Mouse (Mus musculus) small intestine, adult 2 months (tissue): ENCODE data around the gene Slc2a8. TPM values are rescaled to one million over a fixed set of nuclear protein-coding genes. Genes with fewer than 3 reads are reported as not detected.

Experiments used
- H3K27ac ChIP-seq: fragments of 200-500 bp; 2 replicates; pipeline ENCODE4 v1.5.1; 2012; ENCODE audit warnings: low read depth, low read length, control low read depth, inconsistent platforms; ENCODE audit not compliant: insufficient read depth
- H3K27me3 ChIP-seq: fragments of 200-500 bp; 2 replicates; pipeline ENCODE4 v1.6.1; 2012; ENCODE audit warnings: mild to moderate bottlenecking, moderate library complexity, low read length, inconsistent platforms; ENCODE audit not compliant: control insufficient read depth, insufficient read depth
- H3K36me3 ChIP-seq: fragments of 200-500 bp; 2 replicates; pipeline ENCODE4 v1.6.1; 2012; ENCODE audit warnings: mild to moderate bottlenecking, low read length, control low read depth, inconsistent platforms; ENCODE audit not compliant: control insufficient read depth, insufficient read depth
- H3K4me1 ChIP-seq: fragments of 200-500 bp; 2 replicates; pipeline ENCODE4 v1.6.1; 2012; ENCODE audit warnings: low read length, inconsistent platforms, mixed read lengths; ENCODE audit not compliant: control insufficient read depth, insufficient read depth, insufficient read length
- H3K4me3 ChIP-seq: fragments of 200-500 bp; 2 replicates; pipeline ENCODE4 v1.5.1; 2012; ENCODE audit warnings: low read depth, mild to moderate bottlenecking, control low read depth, inconsistent platforms, low read length, moderate library complexity
- CTCF ChIP-seq: fragments of 200-500 bp; IDR thresholded peaks from 2 replicates; pipeline ENCODE4 v1.5.1; 2012; ENCODE audit warnings: low read depth, mild to moderate bottlenecking, control low read depth, inconsistent platforms, low read length, moderate library complexity, mixed read lengths; ENCODE audit not compliant: insufficient replicate concordance, insufficient read length; ENCODE audit errors: extremely low read depth
- POLR2A ChIP-seq: fragments of 200-500 bp; IDR thresholded peaks from 2 replicates; pipeline ENCODE4 v1.6.1; 2012; ENCODE audit warnings: low read depth, mild to moderate bottlenecking, control low read depth, inconsistent platforms, low read length, moderate library complexity
- WGBS: fragments of 180-500 bp; shearing (Covaris S2); methylation state at CpG from one replicate; pipeline ENCODE4 v1.1.7; 2018; 5-methylcytosine and 5-hydroxymethylcytosine counted together
- polyA plus RNA-seq: library from polyadenylated mRNA; depleted of rRNA; stranded (reverse); fragments of >200 nt; gene quantifications from 2 replicates; pipeline ENCODE4 v1.2.3, GENCODE M21; 2012

The Slc2a8 gene
- polyA plus RNA-seq, 1 experiment = 46.7 TPM

- Histone ChIP-seq H3K4me3 (no peak overlapping the region), H3K27me3 (no peaks in the 10 kb centered on the region), H3K4me1 (no peaks in the 10 kb centered on the region), H3K36me3 (peaks cover 24% of the 10 kb centered on the region), H3K27ac (no peak overlapping the region)
- TF ChIP-seq CTCF (no peak), POLR2A (no peak)
- WGBS = 93% methylated on average over 5 of the region's 5 CpGs
Measured at GRCm38 (mm10) chr2:32938741-32939140, 43.1 kb downstream of the Slc2a8 start.

- TF ChIP-seq CTCF (no peak), POLR2A (no peak)
- peaks cover 8% of the 10 kb centered on the region for H3K36me3 ChIP-seq
- no peak overlapping the region for H3K4me3 ChIP-seq
- no peaks in the 10 kb centered on the region for H3K4me1 ChIP-seq
- WGBS = 47% methylated on average over 7 of the region's 7 CpGs
- no peaks in the 10 kb centered on the region for H3K27me3 ChIP-seq
- no peak overlapping the region for H3K27ac ChIP-seq
Measured at GRCm38 (mm10) chr2:32931730-32932129, 50.2 kb downstream of the Slc2a8 start.

- Histone ChIP-seq H3K36me3 (peaks cover 2% of the 10 kb centered on the region; the same call in 1 of the 2 replicates), H3K27ac (no peak overlapping the region), H3K4me3 (no peak overlapping the region), H3K4me1 (no peaks in the 10 kb centered on the region), H3K27me3 (no peaks in the 10 kb centered on the region)
- WGBS = 89% methylated on average over 19 of the region's 19 CpGs
- no peak for TF ChIP-seq POLR2A
- TF ChIP-seq CTCF = no peak
Measured at GRCm38 (mm10) chr2:32928947-32929829, 52.7 kb downstream of the Slc2a8 start.

GRCm38 (mm10) chr2:32928235-32928946, 53.5 kb downstream of the Slc2a8 start:
- peak; percentile 70; the same call in 1 of the 2 replicates for TF ChIP-seq CTCF
- no peak for TF ChIP-seq POLR2A
- no peak overlapping the region for H3K4me3 ChIP-seq
- no peak overlapping the region for H3K27ac ChIP-seq
- H3K36me3 ChIP-seq = peaks cover 5% of the 10 kb centered on the region; the same call in 1 of the 2 replicates
- WGBS = 55% methylated on average over 10 of the region's 10 CpGs
- H3K4me1 ChIP-seq = no peaks in the 10 kb centered on the region
- H3K27me3 ChIP-seq = no peaks in the 10 kb centered on the region

- no peak overlapping the region for H3K4me3 ChIP-seq
- peaks cover 10% of the 10 kb centered on the region for H3K36me3 ChIP-seq
- no peak overlapping the region for H3K27ac ChIP-seq
- WGBS = 72% methylated on average over 15 of the region's 15 CpGs
- H3K4me1 ChIP-seq = no peaks in the 10 kb centered on the region
- no peak for TF ChIP-seq POLR2A
- TF ChIP-seq CTCF = no peak
- no peaks in the 10 kb centered on the region for H3K27me3 ChIP-seq
Measured at GRCm38 (mm10) chr2:32927624-32928234, 54.2 kb downstream of the Slc2a8 start.

GRCm38 (mm10) chr2:32926330-32927075, 55.4 kb downstream of the Slc2a8 start:
- no peak overlapping the region for H3K4me3 ChIP-seq
- H3K27ac ChIP-seq = no peak overlapping the region
- H3K4me1 ChIP-seq = no peaks in the 10 kb centered on the region
- WGBS = 89% methylated on average over 12 of the region's 12 CpGs
- H3K27me3 ChIP-seq = no peaks in the 10 kb centered on the region
- TF ChIP-seq CTCF (no peak), POLR2A (no peak)
- peaks cover 18% of the 10 kb centered on the region for H3K36me3 ChIP-seq
